8 mouse cellular contexts compared by ENCODE assay signal in genomic region chr1:71653400-71654159, GRCm38 (mm10). TPM values are rescaled to one million over a fixed set of nuclear protein-coding genes. Genes with fewer than 3 reads are reported as not detected.
DNase-seq lines count a peak whose midpoint lies in the region; ATAC-seq and TF ChIP-seq lines count a peak whose summit lies in the region.

No protein-coding gene starts in this region.

- H3K9ac ChIP-seq in embryonic facial prominence, embryonic 15.5 days, result peak overlapping the region; percentile 69
- H3K9ac ChIP-seq in hindbrain, embryonic 12.5 days, result peak overlapping the region; percentile 82
- H3K9ac ChIP-seq in liver, embryonic 14.5 days (replicated peaks), result peak overlapping the region; percentile 23; the same call in 1 of the 2 replicates
- H3K9ac ChIP-seq in neural tube, embryonic 14.5 days (replicated peaks; ENCODE audit: low read depth, low read length), result peak overlapping the region; percentile 57

- 1% methylated on average over 24 of the region's 24 CpGs for WGBS in lung, adult 2 months
- WGBS in embryonic facial prominence, embryonic 15.5 days, result under 1% methylated on average over 24 of the region's 24 CpGs
- under 1% methylated on average over 24 of the region's 24 CpGs for WGBS in hindbrain, embryonic 12.5 days
- WGBS in liver, embryonic 14.5 days (ENCODE audit: insufficient replicate concordance), result under 1% methylated on average over 24 of the region's 24 CpGs
- under 1% methylated on average over 24 of the region's 24 CpGs for WGBS in neural tube, embryonic 14.5 days

- H3K4me1 ChIP-seq in lung, adult 2 months (ENCODE audit: control insufficient read depth, insufficient read depth, low read length), result no peaks in the 10 kb centered on the region
- peaks cover 19% of the 10 kb centered on the region for H3K4me1 ChIP-seq in embryonic facial prominence, embryonic 15.5 days
- peaks cover 18% of the 10 kb centered on the region for H3K4me1 ChIP-seq in hindbrain, embryonic 12.5 days
- H3K4me1 ChIP-seq in liver, embryonic 14.5 days (replicated peaks; ENCODE audit: control insufficient read depth in 2 of 2, insufficient read depth in 2 of 2, low read length in 1 of 2), result no peaks in the 10 kb centered on the region; a peak in 1 of 4 replicates
- H3K4me1 ChIP-seq in neural tube, embryonic 14.5 days (ENCODE audit: control insufficient read depth, insufficient read depth, low read length), result peaks cover 7% of the 10 kb centered on the region; the same call in 1 of the 2 replicates

- H3K36me3 ChIP-seq in embryonic facial prominence, embryonic 15.5 days, result peaks cover 9% of the 10 kb centered on the region; the same call in 1 of the 2 replicates
- H3K36me3 ChIP-seq in hindbrain, embryonic 12.5 days, result peaks cover 3% of the 10 kb centered on the region; the same call in 1 of the 2 replicates
- no peaks in the 10 kb centered on the region for H3K36me3 ChIP-seq in liver, embryonic 14.5 days (replicated peaks; ENCODE audit: control insufficient read depth, insufficient read depth, low read depth)
- no peaks in the 10 kb centered on the region for H3K36me3 ChIP-seq in neural tube, embryonic 14.5 days (ENCODE audit: control insufficient read depth, insufficient read depth, low read length)

- TF ChIP-seq POLR2A in lung, adult 2 months (IDR thresholded peaks at IDR 0.05; ENCODE audit: borderline replicate concordance, extremely low read depth, low read depth, low read length), result no peak

- no peaks in the 10 kb centered on the region for H3K27me3 ChIP-seq in embryonic facial prominence, embryonic 15.5 days
- no peaks in the 10 kb centered on the region for H3K27me3 ChIP-seq in hindbrain, embryonic 12.5 days
- H3K27me3 ChIP-seq in liver, embryonic 14.5 days (ENCODE audit: control insufficient read depth, insufficient read depth, low read length), result peaks cover 28% of the 10 kb centered on the region
- H3K27me3 ChIP-seq in neural tube, embryonic 14.5 days (ENCODE audit: control insufficient read depth, insufficient read depth, low read length), result no peaks in the 10 kb centered on the region

- ATAC-seq in embryonic facial prominence, embryonic 15.5 days (ENCODE audit: insufficient number of reproducible peaks, low FRiP score, low TSS enrichment, low read depth), result no peak
- ATAC-seq in hindbrain, embryonic 12.5 days (ENCODE audit: low FRiP score), result peak; percentile 26
- ATAC-seq in liver, embryonic 14.5 days (ENCODE audit: insufficient read depth), result peak; percentile 4; the same call in 1 of the 2 replicates
- ATAC-seq in neural tube, embryonic 14.5 days (ENCODE audit: low read depth), result peak; percentile 12; the same call in 1 of the 2 replicates
- no peak for ATAC-seq in frontal cortex, adult (ENCODE audit: low TSS enrichment)

- DNase-seq in lung, adult 2 months, result peak; percentile 14
- DNase-seq in lung, postnatal 10 days, result no peak
- no peak for DNase-seq in liver, embryonic 14.5 days (ENCODE audit: low read depth in 3 of 3, low spot score in 3 of 3)
- no peak for DNase-seq in MN1 (ENCODE audit: low spot score)

- peak overlapping the region; percentile 75 for H3K4me2 ChIP-seq in embryonic facial prominence, embryonic 15.5 days (replicated peaks)
- H3K4me2 ChIP-seq in hindbrain, embryonic 12.5 days (replicated peaks), result peak overlapping the region; percentile 92
- H3K4me2 ChIP-seq in liver, embryonic 14.5 days (ENCODE audit: low read depth), result peak overlapping the region; percentile 58
- H3K4me2 ChIP-seq in neural tube, embryonic 14.5 days (ENCODE audit: low read depth, low read length), result peak overlapping the region; percentile 96

- no peaks in the 10 kb centered on the region for H3K9me3 ChIP-seq in embryonic facial prominence, embryonic 15.5 days (replicated peaks)
- H3K9me3 ChIP-seq in hindbrain, embryonic 12.5 days (replicated peaks), result no peaks in the 10 kb centered on the region
- H3K9me3 ChIP-seq in liver, embryonic 14.5 days (ENCODE audit: control insufficient read depth, low read length), result no peaks in the 10 kb centered on the region
- H3K9me3 ChIP-seq in neural tube, embryonic 14.5 days (ENCODE audit: control insufficient read depth, low read length), result no peaks in the 10 kb centered on the region

- TF ChIP-seq EP300 in liver, embryonic 14.5 days (IDR thresholded peaks at IDR 0.05; ENCODE audit: low read depth), result no peak

- H3K4me3 ChIP-seq in lung, adult 2 months (replicated peaks; ENCODE audit: extremely low read depth, low read depth, low read length), result peak overlapping the region; percentile 65
- peak overlapping the region; percentile 73 for H3K4me3 ChIP-seq in embryonic facial prominence, embryonic 15.5 days (replicated peaks)
- peak overlapping the region; percentile 76 for H3K4me3 ChIP-seq in hindbrain, embryonic 12.5 days
- peak overlapping the region; percentile 50 to 68 for H3K4me3 ChIP-seq in liver, embryonic 14.5 days (ENCODE audit: insufficient read depth in 1 of 2, low read depth in 2 of 2, low read length in 2 of 2)
- H3K4me3 ChIP-seq in neural tube, embryonic 14.5 days (ENCODE audit: low read depth, low read length), result peak overlapping the region; percentile 64

- H3K27ac ChIP-seq in embryonic facial prominence, embryonic 15.5 days (replicated peaks), result peak overlapping the region; percentile 96
- H3K27ac ChIP-seq in hindbrain, embryonic 12.5 days, result peak overlapping the region; percentile 90
- H3K27ac ChIP-seq in liver, embryonic 14.5 days, result no peak overlapping the region
- peak overlapping the region; percentile 52; the same call in 1 of the 2 replicates for H3K27ac ChIP-seq in neural tube, embryonic 14.5 days (ENCODE audit: low read depth, low read length)

- no peak for TF ChIP-seq CTCF in lung, adult 2 months (IDR thresholded peaks at IDR 0.05; ENCODE audit: insufficient read depth, low read length)
- TF ChIP-seq CTCF in liver, embryonic 14.5 days (IDR thresholded peaks at IDR 0.05; ENCODE audit: low read depth), result no peak

RNA-seq across cellular contexts. Expression of gene Fn1, which starts 0.6 kb away (rescaled TPM):
- 177 and 224 TPM in 2 replicates for polyA plus RNA-seq in lung, adult 2 months (2012; rRNA removed)
- 183 and 197 TPM in 2 replicates for polyA plus RNA-seq in embryonic facial prominence, embryonic 15.5 days (2015; fragmentation: Nextera tagmentation; extraction: Ambion mirVana)
- polyA plus RNA-seq in hindbrain, embryonic 12.5 days (2016; fragmentation: Nextera tagmentation; extraction: Ambion mirVana), result 147 and 173 TPM in 2 replicates
- 71.4 and 99.5 TPM in 2 replicates for polyA plus RNA-seq in liver, embryonic 14.5 days (2012; rRNA removed)
- polyA plus RNA-seq in liver, embryonic 14.5 days (2014; fragmentation: Nextera tagmentation; extraction: Ambion mirVana), result 78.8 and 84.7 TPM in 2 replicates
- 18.5 and 39.2 TPM in 2 replicates for polyA plus RNA-seq in neural tube, embryonic 14.5 days (2014; fragmentation: Nextera tagmentation; extraction: Ambion mirVana)

Comparison
In these comparisons a context has a peak if more than half of its experiments do, and no peak if none do; other contexts are left out.
1. ATAC-seq: peak in hindbrain, embryonic 12.5 days (single experiment), liver, embryonic 14.5 days (single experiment) and neural tube, embryonic 14.5 days (single experiment); none in embryonic facial prominence, embryonic 15.5 days (single experiment) and frontal cortex, adult (single experiment).
2. H3K9ac ChIP-seq: peak in every context shown above with its lines; median percentile 82 in hindbrain, embryonic 12.5 days; 69 in embryonic facial prominence, embryonic 15.5 days; 57 in neural tube, embryonic 14.5 days; 23 in liver, embryonic 14.5 days.
3. Peak in every context shown above with its lines, with median percentiles within 50 percentile points of each other: H3K4me3 ChIP-seq and H3K4me2 ChIP-seq.